Mouse (Mus musculus): ENCODE measurements at regions not wholly inside any gene's neighbourhood (a gene's known extent, or its start where the extent isn't known, plus 50 kb on each side); places are given as distances from the start of the nearest gene placed in this dataset.

DNA sequence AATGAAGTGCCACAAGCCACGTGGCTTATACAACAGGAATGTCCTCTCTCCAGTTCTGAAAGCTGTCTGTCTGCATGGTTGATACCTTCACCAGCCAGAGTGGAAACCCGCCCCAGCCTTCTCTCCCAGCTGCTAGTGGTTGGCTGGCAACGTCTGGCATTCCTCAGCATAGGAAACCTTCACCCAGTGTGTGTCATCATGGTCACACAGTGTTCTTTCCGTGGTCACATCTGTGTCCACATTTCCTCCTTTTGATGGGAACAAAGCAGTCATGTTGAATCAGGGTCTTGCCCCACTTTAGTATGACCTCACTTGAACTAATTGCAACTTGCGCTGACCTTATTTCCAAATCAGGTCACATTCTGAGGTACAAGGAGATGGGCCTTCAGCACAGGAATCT is 128.1 kb downstream of the Efnb2 start:
- no peaks in the 10 kb centered on the region for H3K36me3 ChIP-seq (ENCODE audit: control insufficient read depth, insufficient read depth, low read length)
- TF ChIP-seq POLR2A (IDR thresholded peaks at IDR 0.05; ENCODE audit: low read depth, low read length) (no peak), CTCF (IDR thresholded peaks at IDR 0.05; ENCODE audit: extremely low read depth, insufficient read depth, insufficient read length, insufficient replicate concordance) (no peak)
- no peak overlapping the region for H3K27ac ChIP-seq (ENCODE audit: insufficient read depth, low read length)
- H3K4me3 ChIP-seq (ENCODE audit: extremely low read depth, insufficient read depth, insufficient read length): no peak overlapping the region
- no peak for DNase-seq (ENCODE audit: low read depth in 1 of 2, low spot score in 2 of 2)
- H3K27me3 ChIP-seq (ENCODE audit: control insufficient read depth, insufficient read depth, low read length): no peaks in the 10 kb centered on the region
- 75% methylated on average over 5 of the region's 5 CpGs for WGBS
- no peaks in the 10 kb centered on the region for H3K4me1 ChIP-seq (ENCODE audit: control insufficient read depth, insufficient read depth, insufficient read length)

DNA sequence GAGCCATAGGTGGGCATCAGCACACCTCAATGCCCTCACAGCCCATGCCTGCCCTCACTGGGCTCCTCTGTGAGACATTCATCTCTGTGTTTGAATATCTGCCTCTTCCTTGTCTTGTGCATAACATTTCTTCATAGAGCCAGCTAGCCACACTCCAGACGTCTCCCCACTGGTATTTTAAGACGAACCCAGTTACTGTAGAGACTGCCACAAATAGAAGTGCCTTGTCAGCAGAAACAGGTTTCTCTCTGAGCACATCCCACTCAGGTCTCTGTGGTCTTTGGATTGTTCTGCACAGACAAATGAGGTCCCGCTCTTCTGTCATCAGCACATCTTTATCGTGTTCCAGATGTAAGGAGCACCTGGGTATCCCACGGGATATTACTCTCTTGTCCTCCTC is 130.5 kb downstream of the Efnb2 start:
- no peak overlapping the region for H3K27ac ChIP-seq (ENCODE audit: insufficient read depth, low read length)
- H3K27me3 ChIP-seq (ENCODE audit: control insufficient read depth, insufficient read depth, low read length): no peaks in the 10 kb centered on the region
- H3K4me1 ChIP-seq (ENCODE audit: control insufficient read depth, insufficient read depth, insufficient read length): no peaks in the 10 kb centered on the region
- WGBS: 80% methylated on average over 5 of the region's 5 CpGs
- no peaks in the 10 kb centered on the region for H3K36me3 ChIP-seq (ENCODE audit: control insufficient read depth, insufficient read depth, low read length)
- DNase-seq (ENCODE audit: low read depth in 1 of 2, low spot score in 2 of 2): no peak
- TF ChIP-seq CTCF (IDR thresholded peaks at IDR 0.05; ENCODE audit: extremely low read depth, insufficient read depth, insufficient read length, insufficient replicate concordance): no peak
- no peak for TF ChIP-seq POLR2A (IDR thresholded peaks at IDR 0.05; ENCODE audit: low read depth, low read length)
- H3K4me3 ChIP-seq (ENCODE audit: extremely low read depth, insufficient read depth, insufficient read length): no peak overlapping the region

DNA sequence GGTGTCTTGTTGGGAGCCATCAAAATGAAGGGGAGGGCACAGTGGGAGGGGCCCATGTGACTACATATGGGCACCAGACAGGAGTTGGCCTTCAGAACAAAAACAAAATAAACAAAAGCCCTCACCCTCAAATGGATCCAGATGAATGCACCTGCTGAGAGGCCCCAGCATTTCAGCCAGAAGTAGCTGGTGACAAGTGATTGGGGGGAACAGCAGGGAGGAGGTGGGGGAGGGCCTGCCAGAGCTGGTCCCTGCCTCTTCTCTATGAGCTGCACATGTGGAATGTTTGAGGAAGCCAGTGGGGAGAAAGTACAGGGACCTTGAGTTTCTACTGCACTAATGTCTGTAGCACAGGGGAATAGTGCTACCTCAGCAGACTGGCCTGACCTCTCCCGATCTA is 139.5 kb downstream of the Efnb2 start:
- no peaks in the 10 kb centered on the region for H3K36me3 ChIP-seq (ENCODE audit: control insufficient read depth, insufficient read depth, low read length)
- H3K27ac ChIP-seq (ENCODE audit: insufficient read depth, low read length): no peak overlapping the region
- TF ChIP-seq CTCF (IDR thresholded peaks at IDR 0.05; ENCODE audit: extremely low read depth, insufficient read depth, insufficient read length, insufficient replicate concordance): no peak
- TF ChIP-seq POLR2A (IDR thresholded peaks at IDR 0.05; ENCODE audit: low read depth, low read length): no peak
- H3K4me1 ChIP-seq (ENCODE audit: control insufficient read depth, insufficient read depth, insufficient read length): no peaks in the 10 kb centered on the region
- no peak for DNase-seq (ENCODE audit: low read depth in 1 of 2, low spot score in 2 of 2)
- no peaks in the 10 kb centered on the region for H3K27me3 ChIP-seq (ENCODE audit: control insufficient read depth, insufficient read depth, low read length)
- 89% methylated on average over 1 of the region's 1 CpGs for WGBS
- no peak overlapping the region for H3K4me3 ChIP-seq (ENCODE audit: extremely low read depth, insufficient read depth, insufficient read length)

DNA sequence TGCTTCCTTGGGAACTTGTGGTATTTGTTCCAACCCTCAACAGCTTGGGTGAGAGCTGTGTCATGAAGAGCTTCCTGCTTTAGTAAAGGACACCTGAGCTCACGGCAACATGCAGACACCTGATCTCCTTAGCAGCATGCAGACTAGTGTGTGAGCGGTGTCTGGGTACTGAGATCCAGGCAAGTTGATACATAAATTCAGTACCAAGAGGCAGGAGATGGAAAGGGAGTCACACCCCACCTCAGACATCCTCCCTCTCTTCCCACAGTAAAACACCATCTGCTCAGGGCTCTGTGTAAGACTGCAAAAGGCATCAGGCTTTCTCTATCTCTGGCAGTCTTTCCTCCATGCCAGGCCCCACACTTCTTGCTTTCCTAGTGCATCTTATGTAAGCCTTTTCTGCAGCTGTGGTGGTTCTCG is 141.3 kb downstream of the Efnb2 start:
- no peak for TF ChIP-seq POLR2A (IDR thresholded peaks at IDR 0.05; ENCODE audit: low read depth, low read length)
- TF ChIP-seq CTCF (IDR thresholded peaks at IDR 0.05; ENCODE audit: extremely low read depth, insufficient read depth, insufficient read length, insufficient replicate concordance): no peak
- WGBS: 88% methylated on average over 3 of the region's 3 CpGs
- Histone ChIP-seq H3K27ac (ENCODE audit: insufficient read depth, low read length) (no peak overlapping the region), H3K36me3 (ENCODE audit: control insufficient read depth, insufficient read depth, low read length) (no peaks in the 10 kb centered on the region), H3K4me1 (ENCODE audit: control insufficient read depth, insufficient read depth, insufficient read length) (no peaks in the 10 kb centered on the region), H3K4me3 (ENCODE audit: extremely low read depth, insufficient read depth, insufficient read length) (no peak overlapping the region), H3K27me3 (ENCODE audit: control insufficient read depth, insufficient read depth, low read length) (no peaks in the 10 kb centered on the region)
- DNase-seq (ENCODE audit: low read depth in 1 of 2, low spot score in 2 of 2): no peak

DNA sequence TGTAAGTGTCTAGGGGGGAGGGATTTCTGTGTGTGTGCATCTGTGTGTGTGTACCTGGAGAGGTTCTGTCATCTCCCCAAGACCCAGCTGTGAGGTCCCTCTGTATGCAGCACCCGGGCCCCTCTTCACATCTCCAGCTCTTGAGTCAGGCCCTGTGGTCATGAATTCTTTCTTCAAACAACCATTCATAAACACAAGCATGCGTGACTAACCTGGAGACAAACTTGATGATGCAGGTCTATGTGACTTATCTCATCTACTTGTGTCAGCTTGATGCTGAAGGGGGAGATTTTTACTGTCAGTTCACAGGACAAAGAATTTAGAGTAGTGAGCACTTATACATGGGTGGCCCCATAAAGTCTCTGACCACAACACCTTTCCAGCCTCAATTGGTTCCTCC is 143.4 kb downstream of the Efnb2 start:
- Histone ChIP-seq H3K27me3 (ENCODE audit: control insufficient read depth, insufficient read depth, low read length) (no peaks in the 10 kb centered on the region), H3K4me1 (ENCODE audit: control insufficient read depth, insufficient read depth, insufficient read length) (no peaks in the 10 kb centered on the region), H3K36me3 (ENCODE audit: control insufficient read depth, insufficient read depth, low read length) (no peaks in the 10 kb centered on the region), H3K27ac (ENCODE audit: insufficient read depth, low read length) (no peak overlapping the region), H3K4me3 (ENCODE audit: extremely low read depth, insufficient read depth, insufficient read length) (no peak overlapping the region)
- no peak for TF ChIP-seq CTCF (IDR thresholded peaks at IDR 0.05; ENCODE audit: extremely low read depth, insufficient read depth, insufficient read length, insufficient replicate concordance)
- no peak for TF ChIP-seq POLR2A (IDR thresholded peaks at IDR 0.05; ENCODE audit: low read depth, low read length)
- DNase-seq (ENCODE audit: low read depth in 1 of 2, low spot score in 2 of 2): no peak
- WGBS: 91% methylated on average over 2 of the region's 2 CpGs

DNA sequence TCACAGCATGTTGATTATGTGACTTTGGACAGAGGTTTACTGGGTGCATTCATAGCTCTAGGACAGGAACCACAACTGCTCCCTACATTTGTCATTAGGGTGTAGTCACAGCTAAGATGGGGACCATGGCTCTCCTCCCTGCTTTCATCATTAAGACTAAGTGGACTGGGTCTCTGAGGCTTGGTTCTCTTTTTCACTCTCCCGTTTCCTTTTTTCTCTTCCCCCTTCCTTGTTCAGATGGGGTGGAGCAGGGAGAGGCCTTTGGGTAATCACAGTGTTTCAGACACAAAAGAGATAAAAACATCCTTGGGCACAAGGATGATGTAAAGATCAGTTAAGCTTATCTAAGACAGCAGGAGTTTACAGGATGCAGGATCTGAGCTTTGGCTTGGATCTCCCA is 144.8 kb downstream of the Efnb2 start:
- WGBS: 48% methylated on average over 1 of the region's 1 CpGs
- no peak for DNase-seq (ENCODE audit: low read depth in 1 of 2, low spot score in 2 of 2)
- H3K4me1 ChIP-seq (ENCODE audit: control insufficient read depth, insufficient read depth, insufficient read length): no peaks in the 10 kb centered on the region
- H3K27me3 ChIP-seq (ENCODE audit: control insufficient read depth, insufficient read depth, low read length): no peaks in the 10 kb centered on the region
- no peak overlapping the region for H3K27ac ChIP-seq (ENCODE audit: insufficient read depth, low read length)
- no peak for TF ChIP-seq CTCF (IDR thresholded peaks at IDR 0.05; ENCODE audit: extremely low read depth, insufficient read depth, insufficient read length, insufficient replicate concordance)
- TF ChIP-seq POLR2A (IDR thresholded peaks at IDR 0.05; ENCODE audit: low read depth, low read length): no peak
- no peak overlapping the region for H3K4me3 ChIP-seq (ENCODE audit: extremely low read depth, insufficient read depth, insufficient read length)
- H3K36me3 ChIP-seq (ENCODE audit: control insufficient read depth, insufficient read depth, low read length): no peaks in the 10 kb centered on the region

DNA sequence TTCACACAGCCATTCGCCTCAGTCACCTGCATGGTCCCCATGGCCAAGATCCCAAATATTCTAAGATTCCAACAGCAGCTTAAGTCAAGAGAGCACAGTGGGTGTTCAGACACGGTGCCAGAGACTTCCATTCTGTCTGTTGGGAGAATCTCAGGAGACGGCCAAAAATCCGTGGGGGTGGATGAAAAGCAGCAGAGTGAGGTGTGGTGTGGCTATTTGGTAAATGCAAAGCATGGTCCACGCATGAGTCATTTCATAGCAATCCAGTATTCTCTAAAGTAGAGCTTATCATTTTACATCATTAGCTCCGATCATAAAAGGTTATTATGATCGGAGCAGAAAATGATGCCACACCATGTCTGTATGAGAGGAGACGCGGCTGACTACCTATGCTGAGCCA is 161.1 kb downstream of the Efnb2 start:
- Histone ChIP-seq H3K36me3 (ENCODE audit: control insufficient read depth, insufficient read depth, low read length) (no peaks in the 10 kb centered on the region), H3K4me3 (ENCODE audit: extremely low read depth, insufficient read depth, insufficient read length) (no peak overlapping the region), H3K4me1 (ENCODE audit: control insufficient read depth, insufficient read depth, insufficient read length) (no peaks in the 10 kb centered on the region), H3K27me3 (ENCODE audit: control insufficient read depth, insufficient read depth, low read length) (no peaks in the 10 kb centered on the region), H3K27ac (ENCODE audit: insufficient read depth, low read length) (no peak overlapping the region)
- no peak for TF ChIP-seq POLR2A (IDR thresholded peaks at IDR 0.05; ENCODE audit: low read depth, low read length)
- TF ChIP-seq CTCF (IDR thresholded peaks at IDR 0.05; ENCODE audit: extremely low read depth, insufficient read depth, insufficient read length, insufficient replicate concordance): no peak
- 93% methylated on average over 9 of the region's 9 CpGs for WGBS
- DNase-seq (ENCODE audit: low read depth in 1 of 2, low spot score in 2 of 2): no peak
